8 mouse cellular contexts compared by ENCODE assay signal in the genomic region with DNA sequence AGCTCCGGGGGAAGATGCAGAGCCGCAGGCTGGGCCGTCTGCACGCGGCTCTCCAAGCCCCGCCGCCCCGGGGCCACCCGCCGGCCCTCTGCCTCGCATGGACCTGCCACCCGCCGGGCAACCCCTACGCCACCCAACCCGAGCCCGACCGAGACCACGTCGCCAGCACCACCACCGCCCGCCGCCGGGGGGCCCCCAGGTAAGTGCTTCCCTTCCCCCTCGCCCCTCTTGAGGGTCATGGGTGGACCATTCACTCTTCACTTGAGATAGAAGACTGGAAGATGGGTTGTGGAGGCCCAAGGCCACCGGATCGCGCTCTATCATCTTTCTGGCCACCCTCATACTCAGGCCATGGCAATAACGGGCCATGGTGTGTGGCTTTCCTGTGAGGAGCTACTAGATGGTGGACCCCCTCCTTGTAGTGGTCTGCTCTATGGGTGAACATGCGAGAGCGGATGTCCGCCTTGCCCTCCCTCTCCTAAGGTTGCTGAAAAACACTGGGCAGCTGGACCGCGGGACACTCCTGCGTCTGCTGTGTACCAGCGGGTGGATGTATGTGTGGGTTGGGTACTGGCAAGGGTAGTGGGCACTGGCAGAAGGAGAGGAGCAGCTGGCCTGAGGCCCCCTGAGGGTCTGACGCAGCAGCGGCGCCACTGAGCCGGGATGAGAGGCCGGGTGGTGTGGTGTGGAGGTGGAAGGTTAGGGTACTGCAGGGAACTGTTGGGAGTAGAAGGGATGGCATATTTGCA. TPM values are rescaled to one million over a fixed set of nuclear protein-coding genes. Genes with fewer than 3 reads are reported as not detected.
DNase-seq lines count a peak whose midpoint lies in the region; ATAC-seq lines count a peak whose summit lies in the region.

No protein-coding gene starts in this region.

- peak overlapping the region; percentile 48 for H3K4me3 ChIP-seq in kidney, embryonic 15.5 days (replicated peaks)
- H3K4me3 ChIP-seq in brown adipose tissue, adult 24 weeks (ENCODE audit: insufficient read depth, low read depth, low read length) = peak overlapping the region; percentile 22
- peak overlapping the region; percentile 41 for H3K4me3 ChIP-seq in forebrain, embryonic 11.5 days (ENCODE audit: low read depth, low read length)
- H3K4me3 ChIP-seq in neural tube, embryonic 14.5 days (ENCODE audit: low read depth, low read length) = peak overlapping the region; percentile 49

- no peak overlapping the region for H3K27ac ChIP-seq in kidney, embryonic 15.5 days
- H3K27ac ChIP-seq in brown adipose tissue, adult 24 weeks (replicated peaks; ENCODE audit: low read depth, low read length) = no peak overlapping the region
- no peak overlapping the region for H3K27ac ChIP-seq in forebrain, embryonic 11.5 days (ENCODE audit: low read depth, low read length)
- H3K27ac ChIP-seq in neural tube, embryonic 14.5 days (ENCODE audit: low read depth, low read length) = peak overlapping the region; percentile 80

- peak overlapping the region; percentile 34 for H3K9ac ChIP-seq in kidney, embryonic 15.5 days
- peak overlapping the region; percentile 58 for H3K9ac ChIP-seq in forebrain, embryonic 11.5 days (ENCODE audit: low read length)
- H3K9ac ChIP-seq in neural tube, embryonic 14.5 days (replicated peaks; ENCODE audit: low read depth, low read length) = peak overlapping the region; percentile 62

- peaks cover 35% of the 10 kb centered on the region for H3K36me3 ChIP-seq in kidney, embryonic 15.5 days
- H3K36me3 ChIP-seq in forebrain, embryonic 11.5 days (ENCODE audit: control insufficient read depth, insufficient read depth, low read length) = no peaks in the 10 kb centered on the region; the same call in 1 of the 2 replicates
- peaks cover 24% of the 10 kb centered on the region for H3K36me3 ChIP-seq in neural tube, embryonic 14.5 days (ENCODE audit: control insufficient read depth, insufficient read depth, low read length)

- intact Hi-C loops in left cerebral cortex, postnatal 25 days (cut with DNase I) = loop anchor here (2.0 kb wide), 1 partner anchor 71 kb away; no protein-coding TSS in a partner anchor

- 6% methylated on average over 40 of the region's 40 CpGs for WGBS in kidney, embryonic 15.5 days
- 6% methylated on average over 40 of the region's 40 CpGs for WGBS in forebrain, embryonic 11.5 days
- 7% methylated on average over 38 of the region's 40 CpGs for WGBS in neural tube, embryonic 14.5 days

- peaks cover 6% of the 10 kb centered on the region for H3K27me3 ChIP-seq in kidney, embryonic 15.5 days
- no peaks in the 10 kb centered on the region; the same call in 1 of the 2 replicates for H3K27me3 ChIP-seq in forebrain, embryonic 11.5 days (ENCODE audit: control insufficient read depth, insufficient read depth, low read length)
- no peaks in the 10 kb centered on the region for H3K27me3 ChIP-seq in neural tube, embryonic 14.5 days (ENCODE audit: control insufficient read depth, insufficient read depth, low read length)

- peak overlapping the region; percentile 94 for H3K4me2 ChIP-seq in kidney, embryonic 15.5 days
- peak overlapping the region; percentile 81 for H3K4me2 ChIP-seq in forebrain, embryonic 11.5 days (ENCODE audit: low read depth, low read length, severe bottlenecking)
- H3K4me2 ChIP-seq in neural tube, embryonic 14.5 days (ENCODE audit: low read depth, low read length) = peak overlapping the region; percentile 64

- H3K9me3 ChIP-seq in kidney, embryonic 15.5 days (replicated peaks) = no peaks in the 10 kb centered on the region
- H3K9me3 ChIP-seq in forebrain, embryonic 11.5 days (ENCODE audit: control insufficient read depth, low read length) = peaks cover 4% of the 10 kb centered on the region; the same call in 1 of the 2 replicates
- H3K9me3 ChIP-seq in neural tube, embryonic 14.5 days (ENCODE audit: control insufficient read depth, low read length) = no peaks in the 10 kb centered on the region

- H3K4me1 ChIP-seq in kidney, embryonic 15.5 days = peaks cover 15% of the 10 kb centered on the region
- H3K4me1 ChIP-seq in brown adipose tissue, adult 24 weeks (ENCODE audit: control insufficient read depth, insufficient read depth, insufficient read length, low read length) = 0 out of 2 replicates have a peak, but pooled peaks cover 4% of the 10 kb centered on the region
- H3K4me1 ChIP-seq in forebrain, embryonic 11.5 days (replicated peaks; ENCODE audit: control insufficient read depth, insufficient read depth, low read length) = no peaks in the 10 kb centered on the region; the same call in 1 of the 2 replicates
- H3K4me1 ChIP-seq in neural tube, embryonic 14.5 days (ENCODE audit: control insufficient read depth, insufficient read depth, low read length) = peaks cover 16% of the 10 kb centered on the region

- DNase-seq in kidney, postnatal 25 days = no peak
- DNase-seq in forebrain, embryonic 11.5 days (ENCODE audit: low spot score) = peak; percentile 70
- DNase-seq in left cerebral cortex, postnatal 25 days (ENCODE audit: low spot score in 2 of 2) = peak; percentile 54 to 59
- no peak for DNase-seq in spleen, adult 18-20 months

- ATAC-seq in kidney, embryonic 15.5 days (replicated peaks; ENCODE audit: low FRiP score) = peak; percentile 38; the same call in 1 of the 2 replicates
- ATAC-seq in forebrain, embryonic 11.5 days (replicated peaks; ENCODE audit: low FRiP score) = peak; percentile 39
- ATAC-seq in neural tube, embryonic 14.5 days (ENCODE audit: low read depth) = peak; percentile 72
- no peak for ATAC-seq in activated CD4-positive, CD25-positive, alpha-beta regulatory T cell, adult 4 months

RNA-seq across cellular contexts. Expression of gene Acd, which starts 6.7 kb away (rescaled TPM):
- polyA plus RNA-seq in kidney, embryonic 15.5 days (2015; fragmentation: Nextera tagmentation; extraction: Ambion mirVana) = 55.3 and 67.2 TPM in 2 replicates
- polyA plus RNA-seq in brown adipose tissue, adult 24 weeks (2012; ENCODE audit: insufficient read depth, insufficient read length, missing spikeins) = 12.3 and 15.9 TPM in 2 replicates
- 76.9 and 83.6 TPM in 2 replicates for polyA plus RNA-seq in forebrain, embryonic 11.5 days (2014; fragmentation: Nextera tagmentation; extraction: Ambion mirVana)
- 10 to 100 TPM; 44.5 to 51.9 TPM for total RNA-seq in left cerebral cortex, postnatal 25 days (2021)
- polyA plus RNA-seq in neural tube, embryonic 14.5 days (2014; fragmentation: Nextera tagmentation; extraction: Ambion mirVana) = 79.5 and 83.9 TPM in 2 replicates
- polyA plus RNA-seq in activated CD4-positive, CD25-positive, alpha-beta regulatory T cell, adult 4 months (2017; shearing (Covaris generic)) = 10 to 100 TPM; 50.0 to 57.3 TPM

RNA-seq across cellular contexts. Expression of gene Pard6a, which starts 6.7 kb away (rescaled TPM):
- 16.9 and 18.0 TPM in 2 replicates for polyA plus RNA-seq in kidney, embryonic 15.5 days (2015; fragmentation: Nextera tagmentation; extraction: Ambion mirVana)
- polyA plus RNA-seq in brown adipose tissue, adult 24 weeks (2012; ENCODE audit: insufficient read depth, insufficient read length, missing spikeins) = 10.2 and 10.6 TPM in 2 replicates
- polyA plus RNA-seq in forebrain, embryonic 11.5 days (2014; fragmentation: Nextera tagmentation; extraction: Ambion mirVana) = 24.9 and 25.1 TPM in 2 replicates
- 10 to 100 TPM; 41.2 to 46.6 TPM for total RNA-seq in left cerebral cortex, postnatal 25 days (2021)
- 48.1 and 60.6 TPM in 2 replicates for polyA plus RNA-seq in neural tube, embryonic 14.5 days (2014; fragmentation: Nextera tagmentation; extraction: Ambion mirVana)
- polyA plus RNA-seq in activated CD4-positive, CD25-positive, alpha-beta regulatory T cell, adult 4 months (2017; shearing (Covaris generic)) = 10 to 100 TPM; 10.8 to 13.8 TPM

RNA-seq across cellular contexts. Expression of gene Carmil2, which starts 8.2 kb away (rescaled TPM):
- polyA plus RNA-seq in kidney, embryonic 15.5 days (2015; fragmentation: Nextera tagmentation; extraction: Ambion mirVana) = 0.63 and 0.78 TPM in 2 replicates
- polyA plus RNA-seq in brown adipose tissue, adult 24 weeks (2012; ENCODE audit: insufficient read depth, insufficient read length, missing spikeins) = not detected in 2 replicates
- 1.8 and 2.0 TPM in 2 replicates for polyA plus RNA-seq in forebrain, embryonic 11.5 days (2014; fragmentation: Nextera tagmentation; extraction: Ambion mirVana)
- 10 to 100 TPM; 58.0 to 61.9 TPM for total RNA-seq in left cerebral cortex, postnatal 25 days (2021)
- polyA plus RNA-seq in neural tube, embryonic 14.5 days (2014; fragmentation: Nextera tagmentation; extraction: Ambion mirVana) = 21.7 and 22.3 TPM in 2 replicates
- 1 to 10 TPM; 6.0 to 7.9 TPM for polyA plus RNA-seq in activated CD4-positive, CD25-positive, alpha-beta regulatory T cell, adult 4 months (2017; shearing (Covaris generic))

RNA-seq across cellular contexts. Expression of gene 4933405L10Rik, which starts 13.2 kb away (rescaled TPM):
- polyA plus RNA-seq in kidney, embryonic 15.5 days (2015; fragmentation: Nextera tagmentation; extraction: Ambion mirVana) = 0.26 TPM in 1 of 2 replicates, not detected in the other
- polyA plus RNA-seq in brown adipose tissue, adult 24 weeks (2012; ENCODE audit: insufficient read depth, insufficient read length, missing spikeins) = 0.87 TPM in 1 of 2 replicates, not detected in the other
- polyA plus RNA-seq in forebrain, embryonic 11.5 days (2014; fragmentation: Nextera tagmentation; extraction: Ambion mirVana) = 0.36 TPM in 1 of 2 replicates, not detected in the other
- under 1 TPM; 0.53 to 0.60 TPM for total RNA-seq in left cerebral cortex, postnatal 25 days (2021)
- 0.30 and 0.42 TPM in 2 replicates for polyA plus RNA-seq in neural tube, embryonic 14.5 days (2014; fragmentation: Nextera tagmentation; extraction: Ambion mirVana)
- polyA plus RNA-seq in activated CD4-positive, CD25-positive, alpha-beta regulatory T cell, adult 4 months (2017; shearing (Covaris generic)) = not detected

RNA-seq across cellular contexts. Expression of gene Enkd1, which starts 13.8 kb away (rescaled TPM):
- polyA plus RNA-seq in kidney, embryonic 15.5 days (2015; fragmentation: Nextera tagmentation; extraction: Ambion mirVana) = 28.8 and 31.0 TPM in 2 replicates
- polyA plus RNA-seq in brown adipose tissue, adult 24 weeks (2012; ENCODE audit: insufficient read depth, insufficient read length, missing spikeins) = 0.52 TPM in 1 of 2 replicates, not detected in the other
- 43.0 and 44.4 TPM in 2 replicates for polyA plus RNA-seq in forebrain, embryonic 11.5 days (2014; fragmentation: Nextera tagmentation; extraction: Ambion mirVana)
- total RNA-seq in left cerebral cortex, postnatal 25 days (2021) = 1 to 10 TPM; 8.7 to 9.8 TPM
- 9.5 and 11.6 TPM in 2 replicates for polyA plus RNA-seq in neural tube, embryonic 14.5 days (2014; fragmentation: Nextera tagmentation; extraction: Ambion mirVana)
- 1 to 10 TPM; 1.4 to 3.8 TPM for polyA plus RNA-seq in activated CD4-positive, CD25-positive, alpha-beta regulatory T cell, adult 4 months (2017; shearing (Covaris generic))

Comparison
In these comparisons a context has a peak if more than half of its experiments do, and no peak if none do; other contexts are left out.
1. DNase-seq: peak in forebrain, embryonic 11.5 days (single experiment) and left cerebral cortex, postnatal 25 days (2 of 2); none in kidney, postnatal 25 days (0 of 2) and spleen, adult 18-20 months (0 of 2).
2. Peak in every context shown above with its lines, with median percentiles within 50 percentile points of each other: H3K4me2 ChIP-seq, H3K4me3 ChIP-seq and H3K9ac ChIP-seq.